In the genomic region with DNA sequence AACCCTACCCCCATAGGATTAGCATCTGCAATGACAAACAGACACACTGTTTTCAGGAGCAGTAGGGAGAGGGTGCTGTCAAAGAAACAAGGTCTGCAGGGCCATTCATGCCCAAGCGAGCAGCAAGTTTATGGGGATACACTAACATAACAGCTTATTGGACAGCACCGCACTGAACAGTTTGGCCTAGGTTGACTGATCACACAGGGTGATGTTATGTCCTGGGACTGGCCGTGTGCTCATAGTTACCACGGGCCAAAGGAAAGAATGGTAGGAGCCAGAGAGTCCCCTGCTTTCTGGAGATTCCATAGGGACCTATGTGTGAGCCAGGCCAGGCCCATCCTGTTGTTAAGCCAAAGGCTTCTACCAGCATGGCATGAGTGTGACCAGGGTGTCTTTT, we compare ENCODE assay signal across 17 mouse cellular contexts.
A peak's percentile ranks its signal among the peaks of the same experiment; 100 is the strongest.
DNase-seq lines count a peak whose midpoint lies in the region; ATAC-seq and TF ChIP-seq lines count a peak whose summit lies in the region.
"Had no signal": no experiment of that assay in that cellular context is flagged by ENCODE, and none has a peak within 500 bp of the region (broad histone marks: within the 10 kb centered on the region; RNA-seq: fewer than 3 reads in every experiment).

No protein-coding gene starts in this region.

- TF ChIP-seq POLR2A in cortical plate, adult 2 months (IDR thresholded peaks at IDR 0.05; ENCODE audit: extremely low read depth, insufficient read depth, low read length), result no peak

- 87% methylated on average over 4 of the region's 4 CpGs for WGBS in embryonic facial prominence, embryonic 13.5 days
- 93% methylated on average over 4 of the region's 4 CpGs for WGBS in embryonic facial prominence, embryonic 10.5 days
- 89% methylated on average over 4 of the region's 4 CpGs for WGBS in hindbrain, embryonic 15.5 days
- WGBS in hindbrain, embryonic 10.5 days, result 91% methylated on average over 4 of the region's 4 CpGs
- WGBS in limb, embryonic 13.5 days, result 81% methylated on average over 4 of the region's 4 CpGs

- no peaks in the 10 kb centered on the region for H3K36me3 ChIP-seq in embryonic facial prominence, embryonic 13.5 days
- H3K36me3 ChIP-seq in embryonic facial prominence, embryonic 10.5 days (replicated peaks), result no peaks in the 10 kb centered on the region
- H3K36me3 ChIP-seq in hindbrain, embryonic 15.5 days, result no peaks in the 10 kb centered on the region
- no peaks in the 10 kb centered on the region for H3K36me3 ChIP-seq in hindbrain, embryonic 10.5 days
- H3K36me3 ChIP-seq in limb, embryonic 13.5 days, result no peaks in the 10 kb centered on the region
- H3K36me3 ChIP-seq: G1E; heart, embryonic 15.5 days; liver, embryonic 12.5 days; midbrain, embryonic 12.5 days had no signal

- no peaks in the 10 kb centered on the region for H3K27me3 ChIP-seq in embryonic facial prominence, embryonic 13.5 days
- H3K27me3 ChIP-seq in embryonic facial prominence, embryonic 10.5 days (replicated peaks; ENCODE audit: low read depth, poor library complexity, severe bottlenecking), result no peaks in the 10 kb centered on the region
- H3K27me3 ChIP-seq in hindbrain, embryonic 15.5 days, result no peaks in the 10 kb centered on the region
- H3K27me3 ChIP-seq in hindbrain, embryonic 10.5 days (ENCODE audit: insufficient read depth, poor library complexity, severe bottlenecking), result no peaks in the 10 kb centered on the region
- H3K27me3 ChIP-seq in limb, embryonic 13.5 days, result no peaks in the 10 kb centered on the region
- H3K27me3 ChIP-seq: heart, embryonic 15.5 days; liver, embryonic 12.5 days; midbrain, embryonic 12.5 days had no signal

- no peak overlapping the region for H3K4me2 ChIP-seq in embryonic facial prominence, embryonic 13.5 days
- no peak overlapping the region; the same call in 1 of the 2 replicates for H3K4me2 ChIP-seq in hindbrain, embryonic 15.5 days
- no peak overlapping the region; the same call in 1 of the 2 replicates for H3K4me2 ChIP-seq in limb, embryonic 13.5 days (replicated peaks)
- H3K4me2 ChIP-seq: heart, embryonic 15.5 days; liver, embryonic 12.5 days; lung, embryonic 14.5 days had no signal

- H3K9ac ChIP-seq in embryonic facial prominence, embryonic 13.5 days, result no peak overlapping the region
- no peak overlapping the region for H3K9ac ChIP-seq in hindbrain, embryonic 15.5 days
- no peak overlapping the region for H3K9ac ChIP-seq in limb, embryonic 13.5 days
- H3K9ac ChIP-seq: heart, embryonic 15.5 days; liver, embryonic 12.5 days; lung, embryonic 14.5 days; midbrain, embryonic 12.5 days had no signal

- DNase-seq in embryonic facial prominence, embryonic 10.5 days (ENCODE audit: low spot score), result no peak
- DNase-seq in hindbrain, embryonic 10.5 days (ENCODE audit: low spot score), result no peak
- no peak for DNase-seq in gastrocnemius, adult 2 months
- DNase-seq in thymus, postnatal 10 days (ENCODE audit: low spot score in 2 of 2), result no peak
- DNase-seq: heart, adult 18-20 months; kidney, postnatal 25 days; lung, postnatal 4 days; right cerebral cortex, postnatal 4 days had no signal

- no peak overlapping the region for H3K4me3 ChIP-seq in embryonic facial prominence, embryonic 13.5 days
- no peak overlapping the region for H3K4me3 ChIP-seq in embryonic facial prominence, embryonic 10.5 days
- no peak overlapping the region for H3K4me3 ChIP-seq in hindbrain, embryonic 15.5 days
- no peak overlapping the region for H3K4me3 ChIP-seq in hindbrain, embryonic 10.5 days
- no peak overlapping the region for H3K4me3 ChIP-seq in cortical plate, adult 2 months (ENCODE audit: insufficient read depth, low read length)
- no peak overlapping the region for H3K4me3 ChIP-seq in limb, embryonic 13.5 days
- H3K4me3 ChIP-seq in gastrocnemius, adult 2 months, result no peak overlapping the region
- H3K4me3 ChIP-seq: heart, embryonic 15.5 days; liver, embryonic 12.5 days; midbrain, embryonic 12.5 days had no signal

- H3K9me3 ChIP-seq in embryonic facial prominence, embryonic 13.5 days, result no peaks in the 10 kb centered on the region
- H3K9me3 ChIP-seq in embryonic facial prominence, embryonic 10.5 days, result no peaks in the 10 kb centered on the region
- no peaks in the 10 kb centered on the region for H3K9me3 ChIP-seq in hindbrain, embryonic 15.5 days
- no peaks in the 10 kb centered on the region for H3K9me3 ChIP-seq in hindbrain, embryonic 10.5 days
- peaks cover 4% of the 10 kb centered on the region; the same call in 1 of the 2 replicates for H3K9me3 ChIP-seq in limb, embryonic 13.5 days
- H3K9me3 ChIP-seq: G1E; heart, embryonic 15.5 days; liver, embryonic 12.5 days; midbrain, embryonic 12.5 days had no signal

- peaks cover 21% of the 10 kb centered on the region for H3K4me1 ChIP-seq in embryonic facial prominence, embryonic 13.5 days
- H3K4me1 ChIP-seq in embryonic facial prominence, embryonic 10.5 days, result peaks cover 18% of the 10 kb centered on the region
- H3K4me1 ChIP-seq in hindbrain, embryonic 15.5 days (replicated peaks), result peaks cover 22% of the 10 kb centered on the region
- peaks cover 18% of the 10 kb centered on the region for H3K4me1 ChIP-seq in hindbrain, embryonic 10.5 days (replicated peaks)
- H3K4me1 ChIP-seq in cortical plate, adult 2 months (ENCODE audit: control insufficient read depth, insufficient read depth, low read length), result peaks cover 10% of the 10 kb centered on the region
- peaks cover 29% of the 10 kb centered on the region for H3K4me1 ChIP-seq in limb, embryonic 13.5 days
- H3K4me1 ChIP-seq: liver, embryonic 12.5 days had no signal

- no peak for TF ChIP-seq CTCF in cortical plate, adult 2 months (IDR thresholded peaks at IDR 0.05; ENCODE audit: extremely low read depth, insufficient read depth, low read length)
- no peak for TF ChIP-seq CTCF in gastrocnemius, adult 2 months (IDR thresholded peaks at IDR 0.05)

- intact Hi-C loops in gastrocnemius, adult 2 months (cut with DNase I), result no loop called here

- no peak for ATAC-seq in embryonic facial prominence, embryonic 13.5 days (ENCODE audit: insufficient number of reproducible peaks, insufficient read depth, low FRiP score, low TSS enrichment, low read depth)
- ATAC-seq in hindbrain, embryonic 15.5 days (ENCODE audit: low FRiP score, low read depth), result no peak
- no peak for ATAC-seq in limb, embryonic 13.5 days (ENCODE audit: low FRiP score, low read depth)
- ATAC-seq: liver, embryonic 12.5 days had no signal

- 0 out of 2 replicates have a peak overlapping the region, but pooled peaks have one; percentile 17 for H3K27ac ChIP-seq in embryonic facial prominence, embryonic 13.5 days
- no peak overlapping the region for H3K27ac ChIP-seq in embryonic facial prominence, embryonic 10.5 days (replicated peaks)
- H3K27ac ChIP-seq in hindbrain, embryonic 15.5 days (replicated peaks), result peak overlapping the region; percentile 84
- H3K27ac ChIP-seq in hindbrain, embryonic 10.5 days, result no peak overlapping the region
- peak overlapping the region; percentile 57; the same call in 1 of the 2 replicates for H3K27ac ChIP-seq in cortical plate, adult 2 months (ENCODE audit: insufficient read depth, low read length)
- H3K27ac ChIP-seq in limb, embryonic 13.5 days, result peak overlapping the region; percentile 70; the same call in 1 of the 2 replicates
- H3K27ac ChIP-seq in gastrocnemius, adult 2 months, result no peak overlapping the region
- H3K27ac ChIP-seq: heart, embryonic 15.5 days; liver, embryonic 12.5 days; midbrain, embryonic 12.5 days had no signal

Comparison
In these comparisons a context has a peak if more than half of its experiments do, and no peak if none do; other contexts are left out.
1. H3K27ac ChIP-seq: peak in embryonic facial prominence, embryonic 13.5 days (single experiment), hindbrain, embryonic 15.5 days (single experiment), cortical plate, adult 2 months (single experiment) and limb, embryonic 13.5 days (single experiment); none in embryonic facial prominence, embryonic 10.5 days (single experiment), hindbrain, embryonic 10.5 days (single experiment) and gastrocnemius, adult 2 months (single experiment).